Mouse (Mus musculus) liver, embryonic 12.5 days (tissue): Measurements from ENCODE around the gene C1qtnf9. TPM values are rescaled to one million over a fixed set of nuclear protein-coding genes. Genes with fewer than 3 reads are reported as not detected.

Source experiments
- polyA plus RNA-seq: library from polyadenylated mRNA; unstranded; fragments of >200 nt; fragmentation: Nextera tagmentation; extraction: Ambion mirVana; gene quantifications from 2 replicates; pipeline ENCODE4 v1.2.1, GENCODE M21; 2016

C1qtnf9 gene
- polyA plus RNA-seq, 1 experiment from 2014 or later, result 0.17 TPM

Other genes starting within 250 kb of the C1qtnf9 start
- gene Spata13, start 134.1 kb upstream of the C1qtnf9 start, polyA plus RNA-seq, result 20.6 and 23.3 TPM in 2 replicates
- 19.2 and 19.9 TPM in 2 replicates for gene Mipep, start 16.4 kb downstream of the C1qtnf9 start, polyA plus RNA-seq